Mouse (Mus musculus) embryonic facial prominence, embryonic 10.5 days (tissue): ENCODE measurements around the gene Slc17a3. TPM values are rescaled to one million over a fixed set of nuclear protein-coding genes. Genes with fewer than 3 reads are reported as not detected.

ENCODE experiments used
- DNase-seq: peaks from one replicate; pipeline ENCODE4 v3.0.0-alpha.2; 2017; ENCODE audit warnings: low spot score
- H3K27ac ChIP-seq: fragments of 300-500 bp; sonication (generic); replicated peaks from 2 replicates; pipeline ENCODE4 v1.5.1; 2016; ENCODE audit warnings: mild to moderate bottlenecking
- H3K27me3 ChIP-seq: fragments of 300-500 bp; sonication (generic); replicated peaks from 2 replicates; pipeline ENCODE4 v1.6.1; 2016; ENCODE audit warnings: low read depth, mild to moderate bottlenecking; ENCODE audit not compliant: poor library complexity, severe bottlenecking
- H3K36me3 ChIP-seq: fragments of 300-500 bp; sonication (generic); replicated peaks from 2 replicates; pipeline ENCODE4 v1.6.1; 2016; ENCODE audit warnings: mild to moderate bottlenecking, moderate library complexity
- H3K4me1 ChIP-seq: fragments of 300-500 bp; sonication (generic); 2 replicates; pipeline ENCODE4 v1.6.1; 2016
- H3K4me3 ChIP-seq: fragments of 300-500 bp; sonication (generic); 2 replicates; pipeline ENCODE4 v1.5.1; 2016; ENCODE audit warnings: mild to moderate bottlenecking, moderate library complexity
- H3K9me3 ChIP-seq: fragments of 300-500 bp; sonication (generic); 2 replicates; pipeline ENCODE4 v1.6.1; 2016; ENCODE audit warnings: mild to moderate bottlenecking
- WGBS: fragments of 180-500 bp; shearing (Covaris S2); methylation state at CpG from one replicate; pipeline ENCODE4 v1.1.7; 2016; 5-methylcytosine and 5-hydroxymethylcytosine counted together
- polyA plus RNA-seq: library from polyadenylated mRNA; unstranded; fragments of >200 nt; fragmentation: Nextera tagmentation; extraction: Ambion mirVana; gene quantifications from 2 replicates; pipeline ENCODE4 v1.2.1, GENCODE M21; 2016

The Slc17a3 gene
- polyA plus RNA-seq, 1 experiment from 2014 or later: not detected

DNA sequence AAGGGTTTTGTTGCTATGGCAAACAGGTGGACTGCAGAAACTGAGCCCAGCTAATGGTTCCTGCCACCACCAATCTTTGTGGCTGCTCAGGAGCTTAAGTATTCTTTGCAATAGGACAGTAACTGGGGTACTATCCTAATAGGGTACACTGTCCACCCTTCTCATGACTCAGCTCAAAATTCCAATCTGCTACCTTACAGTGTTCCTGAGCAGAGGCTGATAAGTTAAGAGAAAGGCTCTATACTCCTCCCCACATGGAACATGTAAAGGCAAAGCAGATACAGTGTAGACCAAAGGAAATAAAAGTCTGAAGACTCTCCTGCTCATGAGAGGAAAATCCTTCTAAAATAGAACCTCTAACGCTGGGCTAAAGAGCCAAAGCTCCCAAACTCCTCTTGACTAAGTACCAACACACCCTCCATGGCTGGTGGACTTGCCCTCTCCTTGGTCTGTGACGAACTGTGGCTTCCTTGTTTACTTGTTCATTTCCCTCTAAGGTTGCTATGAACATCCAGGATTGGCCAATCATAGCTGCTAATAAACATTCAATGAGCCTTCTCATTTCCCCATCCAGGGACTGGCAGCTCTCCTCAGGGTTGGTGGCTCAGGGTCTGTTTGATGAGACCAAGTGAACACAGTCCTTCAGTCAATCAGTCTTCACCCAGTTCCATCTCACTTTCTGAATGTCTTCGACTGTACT, 47.9 kb downstream of the Slc17a3 start:
- Histone ChIP-seq H3K27ac (no peak overlapping the region), H3K9me3 (no peaks in the 10 kb centered on the region), H3K36me3 (no peaks in the 10 kb centered on the region), H3K4me3 (no peak overlapping the region), H3K4me1 (peaks cover 16% of the 10 kb centered on the region), H3K27me3 (no peaks in the 10 kb centered on the region)
- no peak for DNase-seq
- 83% methylated on average over 3 of the region's 3 CpGs for WGBS

DNA sequence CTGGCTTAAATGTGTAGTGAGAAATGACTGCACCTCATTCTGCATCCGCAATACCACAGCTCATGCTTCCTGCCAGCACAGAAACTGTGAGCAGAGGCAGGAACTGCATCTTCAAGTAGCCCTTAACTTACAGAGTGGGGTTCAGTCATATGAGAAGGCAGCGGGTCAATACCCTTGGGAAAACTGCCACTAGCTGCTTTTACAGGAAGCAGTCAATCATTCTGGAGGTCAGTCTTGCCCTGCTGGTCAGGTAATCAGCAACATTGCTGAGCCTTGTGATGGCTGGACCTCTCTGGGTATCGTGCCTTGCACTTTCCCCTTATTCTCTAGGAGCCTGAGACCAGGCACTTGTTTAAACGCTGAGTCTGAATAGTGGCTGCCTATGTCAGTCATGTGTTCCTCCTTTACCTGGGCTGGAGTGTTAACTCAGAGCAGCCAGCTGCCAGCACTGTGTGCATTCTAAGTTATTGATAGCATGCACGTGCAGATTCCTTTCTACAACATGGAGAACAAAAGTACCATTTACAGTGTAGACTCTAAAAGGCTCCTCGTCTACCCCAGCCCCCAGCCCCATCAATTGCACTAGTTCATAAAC, 49.9 kb downstream of the Slc17a3 start:
- H3K36me3 ChIP-seq: no peaks in the 10 kb centered on the region
- H3K27ac ChIP-seq: peak overlapping the region; percentile 24; the same call in 1 of the 2 replicates
- no peaks in the 10 kb centered on the region for H3K9me3 ChIP-seq
- H3K27me3 ChIP-seq: no peaks in the 10 kb centered on the region
- no peak overlapping the region for H3K4me3 ChIP-seq
- peak; percentile 34 for DNase-seq
- H3K4me1 ChIP-seq: peaks cover 22% of the 10 kb centered on the region
- WGBS: 52% methylated on average over 6 of the region's 6 CpGs

DNA sequence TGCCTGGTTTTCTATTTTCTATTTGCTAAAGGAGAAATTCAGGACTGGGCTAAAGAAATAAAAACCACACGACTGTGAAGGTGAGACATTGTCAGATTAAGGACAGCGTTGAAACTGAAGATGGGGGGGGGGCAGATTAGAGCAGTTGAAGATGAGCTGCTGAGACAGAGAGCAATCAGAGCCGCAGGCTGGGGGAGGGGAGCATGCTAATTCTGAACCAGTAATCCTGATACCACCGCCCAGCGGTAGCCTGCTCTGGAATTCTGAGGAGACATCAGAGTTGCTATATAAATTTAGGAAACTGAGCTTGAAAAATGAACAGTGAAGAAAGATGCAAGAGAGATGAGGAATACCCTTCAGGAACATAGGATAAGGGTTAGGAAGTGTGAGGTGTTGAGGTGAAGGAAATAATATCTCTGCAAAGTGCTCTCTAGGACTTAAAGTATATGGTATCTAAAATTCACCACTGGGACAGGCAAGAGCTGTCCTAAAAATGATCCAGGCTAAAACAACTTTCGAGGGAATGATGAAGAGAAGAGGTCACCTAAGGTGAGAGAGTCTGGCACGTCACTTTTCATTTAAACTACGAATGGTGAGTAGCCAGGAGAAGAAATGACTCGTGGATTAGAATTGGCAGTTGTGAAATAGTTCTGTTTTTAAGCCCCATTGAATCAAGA, 53.5 kb downstream of the Slc17a3 start:
- Histone ChIP-seq H3K4me1 (peaks cover 22% of the 10 kb centered on the region), H3K4me3 (no peak overlapping the region), H3K36me3 (no peaks in the 10 kb centered on the region), H3K27ac (no peak overlapping the region), H3K27me3 (no peaks in the 10 kb centered on the region), H3K9me3 (no peaks in the 10 kb centered on the region)
- 27% methylated on average over 9 of the region's 9 CpGs for WGBS
- DNase-seq: no peak

DNA sequence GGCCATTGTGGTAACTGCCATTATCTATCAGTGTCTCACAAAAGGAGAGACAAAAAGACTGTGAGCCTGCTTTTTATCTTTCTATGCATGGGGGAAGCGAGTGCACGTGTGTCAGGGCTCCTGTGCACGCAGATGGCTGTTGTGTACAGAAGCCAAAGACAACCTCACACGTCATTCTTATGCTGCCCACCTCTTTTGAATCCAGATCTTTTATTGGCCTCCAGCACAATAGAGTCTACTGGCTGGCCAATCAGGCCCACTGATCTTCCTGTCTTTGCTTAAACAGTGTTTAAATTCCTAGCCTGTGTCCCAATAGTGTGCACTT, 54.0 kb downstream of the Slc17a3 start:
- DNase-seq: no peak
- WGBS: 50% methylated on average over 4 of the region's 4 CpGs
- Histone ChIP-seq H3K9me3 (no peaks in the 10 kb centered on the region), H3K4me1 (peaks cover 22% of the 10 kb centered on the region), H3K36me3 (no peaks in the 10 kb centered on the region), H3K4me3 (no peak overlapping the region), H3K27ac (no peak overlapping the region), H3K27me3 (no peaks in the 10 kb centered on the region)

DNA sequence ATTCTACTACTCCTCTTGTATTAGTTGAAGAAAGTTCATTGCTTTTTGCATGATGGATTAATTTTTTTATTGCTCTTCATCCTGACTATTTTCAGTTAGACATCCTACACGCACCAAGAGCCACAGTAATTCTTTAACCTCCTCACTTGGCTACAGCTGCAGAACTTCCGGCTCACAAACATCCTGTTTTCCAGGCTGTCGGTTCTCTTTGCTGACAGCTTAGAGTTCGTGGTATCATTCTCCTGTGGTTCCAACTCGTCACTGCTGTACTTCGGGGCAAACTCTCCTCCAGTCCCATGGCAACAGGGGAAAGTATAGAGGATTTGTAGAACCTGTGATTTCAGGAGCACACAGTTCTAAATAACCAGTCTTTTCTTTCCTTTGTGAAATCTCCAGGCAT, 59.0 kb downstream of the Slc17a3 start:
- no peak for DNase-seq
- Histone ChIP-seq H3K4me1 (no peaks in the 10 kb centered on the region; the same call in 1 of the 2 replicates), H3K36me3 (no peaks in the 10 kb centered on the region), H3K4me3 (no peak overlapping the region), H3K27ac (no peak overlapping the region), H3K9me3 (no peaks in the 10 kb centered on the region), H3K27me3 (no peaks in the 10 kb centered on the region)
- WGBS: 61% methylated on average over 6 of the region's 6 CpGs

DNA sequence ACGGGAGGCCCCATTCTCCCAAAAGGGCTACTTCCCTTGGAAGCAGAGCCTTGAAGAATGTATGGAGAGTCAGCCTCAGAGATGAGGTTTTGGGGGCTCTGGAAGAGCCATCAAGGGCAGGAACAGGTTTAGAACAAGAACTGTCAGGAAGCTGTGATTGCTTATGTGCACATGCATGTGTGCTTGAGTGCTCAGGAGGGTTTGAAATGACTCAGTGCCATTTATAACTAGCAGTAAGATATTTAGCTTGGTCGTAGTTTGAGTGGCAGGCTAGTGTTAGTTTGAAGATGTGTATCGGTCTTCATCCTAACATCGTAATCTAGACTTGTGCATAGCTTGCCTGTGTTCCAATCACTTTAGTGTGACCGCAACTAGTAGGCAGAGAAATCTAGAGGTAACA, 67.7 kb downstream of the Slc17a3 start:
- H3K27ac ChIP-seq: no peak overlapping the region
- no peaks in the 10 kb centered on the region for H3K9me3 ChIP-seq
- H3K4me3 ChIP-seq: no peak overlapping the region
- H3K36me3 ChIP-seq: no peaks in the 10 kb centered on the region
- DNase-seq: no peak
- H3K4me1 ChIP-seq: no peaks in the 10 kb centered on the region
- no peaks in the 10 kb centered on the region for H3K27me3 ChIP-seq
- WGBS: 91% methylated on average over 5 of the region's 5 CpGs

DNA sequence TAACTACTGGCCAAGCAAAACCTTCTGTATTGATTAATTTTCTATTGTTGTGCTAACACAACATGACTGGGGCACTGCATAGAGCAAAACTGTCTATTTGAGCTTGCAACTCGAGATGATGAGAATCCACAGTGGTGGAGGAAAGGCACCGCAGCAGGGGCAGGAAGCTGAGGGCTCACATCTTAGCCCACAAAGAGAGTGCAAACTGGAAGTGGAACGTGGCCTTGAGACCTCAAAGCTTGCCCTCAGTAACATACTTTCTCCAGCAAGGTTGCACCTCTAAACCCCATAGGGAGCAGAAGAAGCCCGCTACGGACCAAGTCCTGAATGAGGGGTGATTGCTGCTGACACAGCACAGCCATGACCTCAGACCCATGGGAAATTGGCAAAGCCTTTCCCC, 70.9 kb downstream of the Slc17a3 start:
- no peak overlapping the region for H3K4me3 ChIP-seq
- H3K36me3 ChIP-seq: no peaks in the 10 kb centered on the region
- no peak for DNase-seq
- H3K27me3 ChIP-seq: no peaks in the 10 kb centered on the region
- no peaks in the 10 kb centered on the region for H3K4me1 ChIP-seq
- H3K27ac ChIP-seq: no peak overlapping the region
- 74% methylated on average over 5 of the region's 5 CpGs for WGBS
- no peaks in the 10 kb centered on the region for H3K9me3 ChIP-seq

Other genes starting within 250 kb of the Slc17a3 start
- gene Hist1h2be, start 218.3 kb upstream of the Slc17a3 start, polyA plus RNA-seq: 3.1 and 4.0 TPM in 2 replicates
- gene Hist1h1e, start 216.9 kb upstream of the Slc17a3 start, polyA plus RNA-seq: 18.4 and 19.5 TPM in 2 replicates
- 0.91 and 1.3 TPM in 2 replicates for gene Hist1h2ac, start 155.5 kb upstream of the Slc17a3 start, polyA plus RNA-seq
- gene Hist1h2bc, start 155.2 kb upstream of the Slc17a3 start, polyA plus RNA-seq: 19.0 and 20.3 TPM in 2 replicates
- gene Hist1h1t, start 143.6 kb upstream of the Slc17a3 start, polyA plus RNA-seq: 0.28 TPM in 1 of 2 replicates, not detected in the other
- 6.6 and 6.8 TPM in 2 replicates for gene Hist1h4c, start 141.0 kb upstream of the Slc17a3 start, polyA plus RNA-seq
- 1.5 and 2.0 TPM in 2 replicates for gene Hfe, start 128.6 kb upstream of the Slc17a3 start, polyA plus RNA-seq
- 9.1 and 9.2 TPM in 2 replicates for gene Hist1h1c, start 100.6 kb upstream of the Slc17a3 start, polyA plus RNA-seq
- 8.6 and 10.0 TPM in 2 replicates for gene Hist1h3c, start 93.8 kb upstream of the Slc17a3 start, polyA plus RNA-seq
- 1.9 and 2.9 TPM in 2 replicates for gene Hist1h2bb, start 92.7 kb upstream of the Slc17a3 start, polyA plus RNA-seq
- 39.1 and 43.8 TPM in 2 replicates for gene Hist1h2ab, start 88.3 kb upstream of the Slc17a3 start, polyA plus RNA-seq
- 9.5 and 10.3 TPM in 2 replicates for gene Hist1h3b, start 87.2 kb upstream of the Slc17a3 start, polyA plus RNA-seq
- gene Hist1h4b, start 82.4 kb upstream of the Slc17a3 start, polyA plus RNA-seq: 2.8 and 7.1 TPM in 2 replicates
- gene Hist1h4a, start 78.2 kb upstream of the Slc17a3 start, polyA plus RNA-seq: 0.54 and 0.65 TPM in 2 replicates
- 4.7 and 5.0 TPM in 2 replicates for gene Hist1h3a, start 77.0 kb upstream of the Slc17a3 start, polyA plus RNA-seq
- gene Hist1h1a, start 75.8 kb upstream of the Slc17a3 start, polyA plus RNA-seq: 2.7 and 4.0 TPM in 2 replicates
- gene Trim38, start 69.5 kb upstream of the Slc17a3 start, polyA plus RNA-seq: 0.26 TPM in 1 of 2 replicates, not detected in the other
- not detected in 2 replicates for gene Slc17a2, start 32.4 kb upstream of the Slc17a3 start, polyA plus RNA-seq
- not detected in 2 replicates for gene Slc17a1, start 28.3 kb downstream of the Slc17a3 start, polyA plus RNA-seq
- not detected in 2 replicates for gene Slc17a4, start 75.6 kb downstream of the Slc17a3 start, polyA plus RNA-seq
- not detected in 2 replicates for gene Hist1h2ba, start 94.7 kb downstream of the Slc17a3 start, polyA plus RNA-seq
- not detected in 2 replicates for gene Hist1h2aa, start 95.0 kb downstream of the Slc17a3 start, polyA plus RNA-seq
- gene Scgn, start 151.8 kb downstream of the Slc17a3 start, polyA plus RNA-seq: 0.14 and 0.31 TPM in 2 replicates